Mouse (Mus musculus): ENCODE measurements around the gene Gnl1.

Gene Gnl1

GRCm38 (mm10) chr17:35972131-35972530 lies 7.5 kb upstream of the Gnl1 start:
- CTCF ChIA-PET: interaction anchor here in 3 of 4 experiments (0.5 to 0.9 kb wide), 4 partner anchors 22 to 151 kb away, joined by 3 to 5 read pairs (median 4); partner anchors contain the start of gene Mdc1 (in 1 of the 3)

GRCm38 (mm10) chr17:35978811-35979400 lies 745 bp upstream of the Gnl1 start:
- ChIA-PET POLR2A (interaction anchor here in 3 of 4 experiments (0.5 to 7.7 kb wide), 29 partner anchors 8 to 311 kb away, joined by 3 to 56 read pairs (median 5); partner anchors contain the start of genes Abcf1 (in 3 of the 3), Mrps18b (in 1 of the 3), Ppp1r10 (in 1 of the 3) and Tubb5 (in 1 of the 3)), CTCF (interaction anchor here in 3 of 4 experiments (1.0 to 6.1 kb wide), 6 partner anchors 13 to 82 kb away, joined by 3 to 46 read pairs (median 6); partner anchors contain the start of gene Mrps18b (in 1 of the 3))

More at GRCm38 (mm10) chr17:35972131-35972530, 7.5 kb upstream of the Gnl1 start:
- POLR2A ChIA-PET: interaction anchor here in 3 of 4 experiments (0.5 to 16.9 kb wide), 11 partner anchors 8 to 49 kb away, joined by 3 to 152 read pairs (median 5); partner anchors contain the start of genes Gnl1 (in 1 of the 3) and Prr3 (in 1 of the 3)

- ChIA-PET CTCF (interaction anchor here in 3 of 4 experiments (0.9 to 6.1 kb wide), 7 partner anchors 13 to 80 kb away, joined by 3 to 46 read pairs (median 4); partner anchors contain the start of gene Mrps18b (in 1 of the 3)), POLR2A (interaction anchor here (0.6 to 7.7 kb wide), 36 partner anchors 9 to 313 kb away, joined by 3 to 56 read pairs (median 5); partner anchors contain the start of genes Abcf1 (in 3 of the 4), Ier3 (in 2 of the 4), Mdc1 (in 2 of the 4) and Mrps18b (in 1 of the 4))
Measured at GRCm38 (mm10) chr17:35980363-35980754, 708 bp downstream of the Gnl1 start.

GRCm38 (mm10) chr17:35981776-35982175 lies 2.1 kb downstream of the Gnl1 start:
- CTCF ChIA-PET: interaction anchor here (0.6 to 6.1 kb wide), 15 partner anchors 10 to 1903 kb away, joined by 3 to 46 read pairs (median 4); no protein-coding TSS in a partner anchor
- POLR2A ChIA-PET: interaction anchor here (0.8 to 7.7 kb wide), 30 partner anchors 10 to 160 kb away, joined by 3 to 56 read pairs (median 5); partner anchors contain the start of genes Abcf1 (in 2 of the 4), Flot1 (in 2 of the 4), Mrps18b (in 2 of the 4) and Ppp1r10 (in 2 of the 4)

GRCm38 (mm10) chr17:35991781-35992180 lies 12.1 kb downstream of the Gnl1 start:
- CTCF ChIA-PET: interaction anchor here (0.5 to 4.6 kb wide), 19 partner anchors 10 to 252 kb away, joined by 3 to 62 read pairs (median 4); partner anchors contain the start of genes Gnl1 (in 2 of the 4), Abcf1 (in 1 of the 4) and Prr3 (in 1 of the 4)
- POLR2A ChIA-PET: interaction anchor here (0.5 to 5.3 kb wide), 42 partner anchors 9 to 171 kb away, joined by 3 to 60 read pairs (median 5); partner anchors contain the start of genes Abcf1 (in 2 of the 4), Gnl1 (in 2 of the 4), Mrps18b (in 2 of the 4) and Ppp1r10 (in 2 of the 4)

GRCm38 (mm10) chr17:35993675-35994074 lies 14.0 kb downstream of the Gnl1 start:
- ChIA-PET POLR2A (interaction anchor here (0.6 to 5.3 kb wide), 58 partner anchors 9 to 1010 kb away, joined by 3 to 60 read pairs (median 4); partner anchors contain the start of genes Gnl1 (in 3 of the 4), Prr3 (in 3 of the 4), Abcf1 (in 2 of the 4) and Ier3 (in 2 of the 4)), CTCF (interaction anchor here (0.6 to 4.6 kb wide), 85 partner anchors 8 to 409 kb away, joined by 3 to 67 read pairs (median 4); partner anchors contain the start of genes Gnl1 (in 3 of the 4), Prr3 (in 3 of the 4), H2-T24 (in 2 of the 4) and Abcf1 (in 1 of the 4))

- ChIA-PET POLR2A (interaction anchor here (0.6 to 5.3 kb wide), 60 partner anchors 8 to 410 kb away, joined by 3 to 60 read pairs (median 4); partner anchors contain the start of genes Gnl1 (in 3 of the 4), Prr3 (in 3 of the 4), Abcf1 (in 2 of the 4) and Ier3 (in 2 of the 4)), CTCF (interaction anchor here (0.6 to 4.6 kb wide), 88 partner anchors 8 to 410 kb away, joined by 3 to 67 read pairs (median 4); partner anchors contain the start of genes Gnl1 (in 3 of the 4), Prr3 (in 3 of the 4), Flot1 (in 2 of the 4) and H2-T24 (in 2 of the 4))
Measured at GRCm38 (mm10) chr17:35994175-35994878, 14.7 kb downstream of the Gnl1 start.

GRCm38 (mm10) chr17:35994879-35995240 lies 15.2 kb downstream of the Gnl1 start:
- ChIA-PET CTCF (interaction anchor here (0.6 to 4.6 kb wide), 21 partner anchors 8 to 362 kb away, joined by 3 to 67 read pairs (median 7); partner anchors contain the start of genes Dhx16 (in 1 of the 4), Flot1 (in 1 of the 4), Gnl1 (in 1 of the 4) and H2-T24 (in 1 of the 4)), POLR2A (interaction anchor here (0.8 to 5.3 kb wide), 26 partner anchors 9 to 273 kb away, joined by 3 to 60 read pairs (median 5); partner anchors contain the start of genes Gnl1 (in 2 of the 4), Prr3 (in 2 of the 4), Abcf1 (in 1 of the 4) and H2-T24 (in 1 of the 4))

GRCm38 (mm10) chr17:35996949-35997348 lies 17.3 kb downstream of the Gnl1 start:
- ChIA-PET POLR2A (interaction anchor here in 3 of 4 experiments (0.6 to 3.3 kb wide), 18 partner anchors 17 to 790 kb away, joined by 3 to 15 read pairs (median 4); partner anchors contain the start of genes Gnl1 (in 1 of the 3), H2-T24 (in 1 of the 3), Prr3 (in 1 of the 3) and Trim39 (in 1 of the 3)), CTCF (interaction anchor here (0.5 to 4.1 kb wide), 55 partner anchors 8 to 1031 kb away, joined by 3 to 43 read pairs (median 4); partner anchors contain the start of genes H2-T24 (in 2 of the 4), H2-T23 (in 1 of the 4), Ier3 (in 1 of the 4) and Mrps18b (in 1 of the 4))

- POLR2A ChIA-PET: interaction anchor here in 3 of 4 experiments (0.6 to 3.3 kb wide), 14 partner anchors 11 to 250 kb away, joined by 3 to 15 read pairs (median 4); partner anchors contain the start of gene H2-T24 (in 1 of the 3)
- CTCF ChIA-PET: interaction anchor here (0.6 to 4.1 kb wide), 27 partner anchors 23 to 1003 kb away, joined by 3 to 43 read pairs (median 4); partner anchors contain the start of genes H2-T23 (in 1 of the 4), H2-T24 (in 1 of the 4), Ier3 (in 1 of the 4) and Zfp57 (in 1 of the 4)
Measured at GRCm38 (mm10) chr17:35997713-35998510, 18.3 kb downstream of the Gnl1 start.

GRCm38 (mm10) chr17:35998545-35999305 lies 19.1 kb downstream of the Gnl1 start:
- POLR2A ChIA-PET: interaction anchor here in 1 of 4 experiments (3.3 kb wide), 1 partner anchor 60 kb away, joined by 15 read pairs; no protein-coding TSS in a partner anchor
- CTCF ChIA-PET: interaction anchor here in 2 of 4 experiments (0.6 to 4.1 kb wide), 3 partner anchors 62 to 278 kb away, joined by 5 to 43 read pairs (median 15); no protein-coding TSS in a partner anchor

GRCm38 (mm10) chr17:35999356-35999755 lies 19.7 kb downstream of the Gnl1 start:
- CTCF ChIA-PET: interaction anchor here in 2 of 4 experiments (0.6 to 4.1 kb wide), 2 partner anchors 61 to 278 kb away, joined by 5 to 43 read pairs; no protein-coding TSS in a partner anchor

GRCm38 (mm10) chr17:36000349-36000748 lies 20.7 kb downstream of the Gnl1 start:
- POLR2A ChIA-PET: interaction anchor here in 2 of 4 experiments (0.7 to 1.9 kb wide), 5 partner anchors 20 to 85 kb away, joined by 3 to 8 read pairs (median 3); partner anchors contain the start of gene H2-T24 (in 2 of the 2)
- CTCF ChIA-PET: interaction anchor here in 2 of 4 experiments (0.7 to 1.1 kb wide), 4 partner anchors 12 to 110 kb away, joined by 3 to 7 read pairs (median 4); no protein-coding TSS in a partner anchor

More at GRCm38 (mm10) chr17:35999356-35999755, 19.7 kb downstream of the Gnl1 start:
- POLR2A ChIA-PET: interaction anchor here in 1 of 4 experiments (3.3 kb wide), 1 partner anchor 61 kb away, joined by 15 read pairs; no protein-coding TSS in a partner anchor

- CTCF ChIA-PET: interaction anchor here in 1 of 4 experiments (0.7 to 1.1 kb wide), 3 partner anchors 15 to 113 kb away, joined by 3 to 4 read pairs (median 4); no protein-coding TSS in a partner anchor
- POLR2A ChIA-PET: interaction anchor here in 3 of 4 experiments (0.6 to 5.1 kb wide), 7 partner anchors 15 to 501 kb away, joined by 3 to 29 read pairs (median 6); partner anchors contain the start of gene H2-T24 (in 2 of the 3)
Measured at GRCm38 (mm10) chr17:36001121-36001897, 21.7 kb downstream of the Gnl1 start.
